Mouse (Mus musculus) naive thymus-derived CD4-positive, alpha-beta T cell, adult 2 months (primary cell): ENCODE measurements at regions not wholly inside any gene's neighbourhood (a gene's known extent, or its start where the extent isn't known, plus 50 kb on each side); places are given as distances from the start of the nearest gene placed in this dataset.

Experiments used
- DNase-seq: peaks from one replicate; pipeline ENCODE4 v3.0.0-alpha.2; 2011; ENCODE audit warnings: low read depth

- no peak for DNase-seq
Observed at GRCm38 (mm10) chr16:93013881-93014280, 187.9 kb upstream of the Runx1 start.

- no peak for DNase-seq
Observed at GRCm38 (mm10) chr16:93013256-93013655, 187.3 kb upstream of the Runx1 start.

GRCm38 (mm10) chr16:93011474-93011873 is 185.5 kb upstream of the Runx1 start:
- DNase-seq: no peak

- no peak for DNase-seq
Observed at GRCm38 (mm10) chr16:93006321-93006984, 180.5 kb upstream of the Runx1 start.

GRCm38 (mm10) chr16:93005470-93005869 is 179.5 kb upstream of the Runx1 start:
- peak; percentile 51 for DNase-seq

- no peak for DNase-seq
Observed at GRCm38 (mm10) chr16:93003830-93004229, 177.9 kb upstream of the Runx1 start.

- no peak for DNase-seq
Observed at GRCm38 (mm10) chr16:92998689-92999088, 172.7 kb upstream of the Runx1 start.

- no peak for DNase-seq
Observed at GRCm38 (mm10) chr16:92997636-92998035, 171.7 kb upstream of the Runx1 start.

- no peak for DNase-seq
Observed at GRCm38 (mm10) chr16:92995993-92996350, 170.0 kb upstream of the Runx1 start.

- peak; percentile 59 for DNase-seq
Observed at GRCm38 (mm10) chr16:92995132-92995992, 169.4 kb upstream of the Runx1 start.

- DNase-seq: no peak
Observed at GRCm38 (mm10) chr16:92992876-92993275, 166.9 kb upstream of the Runx1 start.

- no peak for DNase-seq
Observed at GRCm38 (mm10) chr16:92991405-92991804, 165.5 kb upstream of the Runx1 start.

GRCm38 (mm10) chr16:92988416-92988815 is 162.5 kb upstream of the Runx1 start:
- no peak for DNase-seq

- peak; percentile 30 for DNase-seq
Observed at GRCm38 (mm10) chr16:92988000-92988399, 162.1 kb upstream of the Runx1 start.

GRCm38 (mm10) chr16:92985768-92986167 is 159.8 kb upstream of the Runx1 start:
- no peak for DNase-seq

- no peak for DNase-seq
Observed at GRCm38 (mm10) chr16:92982934-92983333, 157.0 kb upstream of the Runx1 start.

- DNase-seq: peak; percentile 74
Observed at GRCm38 (mm10) chr16:92979620-92980330, 153.8 kb upstream of the Runx1 start.

GRCm38 (mm10) chr16:92976097-92976496 is 150.1 kb upstream of the Runx1 start:
- no peak for DNase-seq

- no peak for DNase-seq
Observed at GRCm38 (mm10) chr16:92975090-92975489, 149.1 kb upstream of the Runx1 start.

GRCm38 (mm10) chr16:92972681-92973080 is 146.7 kb upstream of the Runx1 start:
- DNase-seq: no peak

GRCm38 (mm10) chr16:92971956-92972355 is 146.0 kb upstream of the Runx1 start:
- no peak for DNase-seq

GRCm38 (mm10) chr16:92970587-92970986 is 144.6 kb upstream of the Runx1 start:
- no peak for DNase-seq

GRCm38 (mm10) chr16:92969036-92969435 is 143.1 kb upstream of the Runx1 start:
- DNase-seq: no peak
